In genomic region chr11:97310895-97311631, GRCm38 (mm10) we compare ENCODE assay signal across 8 mouse cellular contexts. TPM values are rescaled to one million over a fixed set of nuclear protein-coding genes. Genes with fewer than 3 reads are reported as not detected.
DNase-seq lines count a peak whose midpoint lies in the region; ATAC-seq lines count a peak whose summit lies in the region.

No protein-coding gene starts in this region.

- intact Hi-C loops in left cerebral cortex, postnatal 25 days (cut with DNase I) = loop anchor here (1.0 to 5.0 kb wide), 3 partner anchors 31 to 114 kb away; partner anchors contain the start of gene Npepps
- intact Hi-C loops in heart, postnatal 14 days (cut with DNase I) = loop anchor here (5.0 to 10.0 kb wide), 3 partner anchors 46 to 114 kb away; no protein-coding TSS in a partner anchor

- H3K27me3 ChIP-seq in liver, embryonic 11.5 days (replicated peaks; ENCODE audit: control insufficient read depth, insufficient read depth, low read length) = peaks cover 4% of the 10 kb centered on the region; the same call in 1 of the 2 replicates
- no peaks in the 10 kb centered on the region for H3K27me3 ChIP-seq in neural tube, embryonic 12.5 days (replicated peaks)

- peak overlapping the region; percentile 4; the same call in 1 of the 2 replicates for H3K9ac ChIP-seq in liver, embryonic 11.5 days (ENCODE audit: low read depth, low read length)
- H3K9ac ChIP-seq in neural tube, embryonic 12.5 days = peak overlapping the region; percentile 26; the same call in 1 of the 2 replicates

- peak overlapping the region; percentile 81 for H3K4me2 ChIP-seq in liver, embryonic 11.5 days
- H3K4me2 ChIP-seq in neural tube, embryonic 12.5 days (replicated peaks) = peak overlapping the region; percentile 73

- WGBS in liver, embryonic 11.5 days = 5% methylated on average over 18 of the region's 18 CpGs
- 8% methylated on average over 18 of the region's 18 CpGs for WGBS in neural tube, embryonic 12.5 days

- DNase-seq in left cerebral cortex, postnatal 25 days (ENCODE audit: low spot score in 2 of 2) = peak; percentile 16 to 31
- no peak for DNase-seq in left cerebral cortex, adult 11 months (ENCODE audit: low spot score)
- peak; percentile 54 for DNase-seq in embryo, embryonic 9.5 days (ENCODE audit: extremely low spot score)
- peak; percentile 37 to 40 for DNase-seq in heart, postnatal 14 days
- DNase-seq in liver, embryonic 11.5 days (ENCODE audit: low spot score) = no peak
- no peak for DNase-seq in layer of hippocampus, adult 9-11 months
- no peak for DNase-seq in urinary bladder, adult 2 months (ENCODE audit: low spot score)

- H3K27ac ChIP-seq in liver, embryonic 11.5 days (ENCODE audit: low read depth, low read length) = peak overlapping the region; percentile 64; the same call in 1 of the 2 replicates
- no peak overlapping the region for H3K27ac ChIP-seq in neural tube, embryonic 12.5 days

- no peaks in the 10 kb centered on the region for H3K9me3 ChIP-seq in liver, embryonic 11.5 days (ENCODE audit: control insufficient read depth, low read length)
- no peaks in the 10 kb centered on the region for H3K9me3 ChIP-seq in neural tube, embryonic 12.5 days

- no peak for ATAC-seq in liver, embryonic 11.5 days (replicated peaks; ENCODE audit: low FRiP score)
- no peak for ATAC-seq in neural tube, embryonic 12.5 days (ENCODE audit: low FRiP score, low read depth)

- peaks cover 13% of the 10 kb centered on the region for H3K4me1 ChIP-seq in liver, embryonic 11.5 days (replicated peaks; ENCODE audit: control insufficient read depth, insufficient read depth, low read length)
- H3K4me1 ChIP-seq in neural tube, embryonic 12.5 days = peaks cover 20% of the 10 kb centered on the region

- peak overlapping the region; percentile 44 for H3K4me3 ChIP-seq in liver, embryonic 11.5 days (ENCODE audit: low read depth, low read length)
- H3K4me3 ChIP-seq in neural tube, embryonic 12.5 days = peak overlapping the region; percentile 2; the same call in 1 of the 2 replicates

- H3K36me3 ChIP-seq in liver, embryonic 11.5 days (ENCODE audit: control insufficient read depth, insufficient read depth, low read length) = no peaks in the 10 kb centered on the region
- H3K36me3 ChIP-seq in neural tube, embryonic 12.5 days = no peaks in the 10 kb centered on the region

RNA-seq across cellular contexts. Expression of gene Mrpl45, which starts 4.5 kb away (rescaled TPM):
- 10 to 100 TPM; 27.0 to 27.2 TPM for total RNA-seq in left cerebral cortex, postnatal 25 days (2021)
- 10 to 100 TPM; 42.7 to 51.2 TPM for total RNA-seq in heart, postnatal 14 days (2021)
- 62.4 and 63.2 TPM in 2 replicates for polyA plus RNA-seq in liver, embryonic 11.5 days (2014; fragmentation: Nextera tagmentation; extraction: Ambion mirVana)
- polyA plus RNA-seq in neural tube, embryonic 12.5 days (2016; fragmentation: Nextera tagmentation; extraction: Ambion mirVana) = 42.3 and 48.9 TPM in 2 replicates
- 20.2 and 22.0 TPM in 2 replicates for polyA plus RNA-seq in urinary bladder, adult 2 months (2012; rRNA removed)

RNA-seq across cellular contexts. Expression of gene Npepps, which starts 30.6 kb away (rescaled TPM):
- total RNA-seq in left cerebral cortex, postnatal 25 days (2021) = 100 to 1,000 TPM; 133 to 134 TPM
- 10 to 100 TPM; 65.4 to 70.8 TPM for total RNA-seq in heart, postnatal 14 days (2021)
- 52.1 and 60.2 TPM in 2 replicates for polyA plus RNA-seq in liver, embryonic 11.5 days (2014; fragmentation: Nextera tagmentation; extraction: Ambion mirVana)
- 127 and 133 TPM in 2 replicates for polyA plus RNA-seq in neural tube, embryonic 12.5 days (2016; fragmentation: Nextera tagmentation; extraction: Ambion mirVana)
- 51.6 and 55.6 TPM in 2 replicates for polyA plus RNA-seq in urinary bladder, adult 2 months (2012; rRNA removed)

RNA-seq across cellular contexts. Expression of gene Gpr179, which starts 40.8 kb away (rescaled TPM):
- under 1 TPM; 0.18 to 0.43 TPM for total RNA-seq in left cerebral cortex, postnatal 25 days (2021)
- under 1 TPM; 0.02 to 0.05 TPM for total RNA-seq in heart, postnatal 14 days (2021)
- polyA plus RNA-seq in liver, embryonic 11.5 days (2014; fragmentation: Nextera tagmentation; extraction: Ambion mirVana) = 0.03 TPM in 2 replicates
- 0.19 and 0.50 TPM in 2 replicates for polyA plus RNA-seq in neural tube, embryonic 12.5 days (2016; fragmentation: Nextera tagmentation; extraction: Ambion mirVana)
- polyA plus RNA-seq in urinary bladder, adult 2 months (2012; rRNA removed) = 0.11 and 0.25 TPM in 2 replicates

RNA-seq across cellular contexts. Expression of gene Socs7, which starts 51.3 kb away (rescaled TPM):
- total RNA-seq in left cerebral cortex, postnatal 25 days (2021) = 10 to 100 TPM; 87.3 to 94.1 TPM
- total RNA-seq in heart, postnatal 14 days (2021) = 10 to 100 TPM; 16.1 to 19.6 TPM
- 2.2 and 2.4 TPM in 2 replicates for polyA plus RNA-seq in liver, embryonic 11.5 days (2014; fragmentation: Nextera tagmentation; extraction: Ambion mirVana)
- polyA plus RNA-seq in neural tube, embryonic 12.5 days (2016; fragmentation: Nextera tagmentation; extraction: Ambion mirVana) = 7.9 and 9.0 TPM in 2 replicates
- 9.1 and 9.7 TPM in 2 replicates for polyA plus RNA-seq in urinary bladder, adult 2 months (2012; rRNA removed)

Comparison
In these comparisons a context has a peak if more than half of its experiments do, and no peak if none do; other contexts are left out.
1. DNase-seq: peak in left cerebral cortex, postnatal 25 days (2 of 2), embryo, embryonic 9.5 days (single experiment) and heart, postnatal 14 days (2 of 2); none in left cerebral cortex, adult 11 months (single experiment), liver, embryonic 11.5 days (single experiment), layer of hippocampus, adult 9-11 months (single experiment) and urinary bladder, adult 2 months (single experiment).